Mouse (Mus musculus) bone marrow macrophage, adult 2 months (primary cell): ENCODE measurements around the gene Uba2.

Experiments
- CTCF ChIP-seq: IDR thresholded peaks from 2 replicates; pipeline ENCODE4 v1.5.1; 2012; ENCODE audit warnings: low read depth, mild to moderate bottlenecking, low read length, moderate library complexity
- POLR2A ChIP-seq: IDR thresholded peaks from 2 replicates; pipeline ENCODE4 v1.6.1; 2012; ENCODE audit warnings: mild to moderate bottlenecking, low read depth, low read length, borderline replicate concordance

DNA sequence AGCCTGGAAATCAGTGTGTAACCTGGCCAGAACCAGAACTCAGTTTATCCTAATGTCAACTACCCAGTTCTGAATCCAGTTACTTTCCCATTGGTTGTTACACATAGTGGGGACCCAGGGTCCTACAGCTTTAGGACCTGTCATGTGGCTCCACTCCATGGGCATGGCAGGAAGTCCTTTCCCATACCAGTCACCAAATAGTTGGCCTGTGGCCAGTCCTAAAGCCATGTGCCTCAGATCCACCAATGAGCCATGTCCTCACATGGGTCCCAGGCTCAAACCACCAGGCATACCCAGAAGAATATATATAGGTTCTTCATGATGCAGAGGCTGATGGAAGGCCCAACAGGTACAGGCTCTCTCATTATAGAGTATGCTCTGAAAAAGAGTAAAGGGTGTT, 68.1 kb downstream of the Uba2 start:
- no peak for TF ChIP-seq CTCF
- TF ChIP-seq POLR2A, result no peak
